Mouse (Mus musculus) embryonic facial prominence, embryonic 10.5 days (tissue): Measurements from ENCODE around the gene Anapc11. TPM values are rescaled to one million over a fixed set of nuclear protein-coding genes. Genes with fewer than 3 reads are reported as not detected.

Source experiments
- DNase-seq: peaks from one replicate; pipeline ENCODE4 v3.0.0-alpha.2; 2017; ENCODE audit warnings: low spot score
- H3K27ac ChIP-seq: fragments of 300-500 bp; sonication (generic); replicated peaks from 2 replicates; pipeline ENCODE4 v1.5.1; 2016; ENCODE audit warnings: mild to moderate bottlenecking
- H3K27me3 ChIP-seq: fragments of 300-500 bp; sonication (generic); replicated peaks from 2 replicates; pipeline ENCODE4 v1.6.1; 2016; ENCODE audit warnings: low read depth, mild to moderate bottlenecking; ENCODE audit not compliant: poor library complexity, severe bottlenecking
- H3K36me3 ChIP-seq: fragments of 300-500 bp; sonication (generic); replicated peaks from 2 replicates; pipeline ENCODE4 v1.6.1; 2016; ENCODE audit warnings: mild to moderate bottlenecking, moderate library complexity
- H3K4me1 ChIP-seq: fragments of 300-500 bp; sonication (generic); 2 replicates; pipeline ENCODE4 v1.6.1; 2016
- H3K4me3 ChIP-seq: fragments of 300-500 bp; sonication (generic); 2 replicates; pipeline ENCODE4 v1.5.1; 2016; ENCODE audit warnings: mild to moderate bottlenecking, moderate library complexity
- H3K9me3 ChIP-seq: fragments of 300-500 bp; sonication (generic); 2 replicates; pipeline ENCODE4 v1.6.1; 2016; ENCODE audit warnings: mild to moderate bottlenecking
- WGBS: fragments of 180-500 bp; shearing (Covaris S2); methylation state at CpG from one replicate; pipeline ENCODE4 v1.1.7; 2016; 5-methylcytosine and 5-hydroxymethylcytosine counted together
- polyA plus RNA-seq: library from polyadenylated mRNA; unstranded; fragments of >200 nt; fragmentation: Nextera tagmentation; extraction: Ambion mirVana; gene quantifications from 2 replicates; pipeline ENCODE4 v1.2.1, GENCODE M21; 2016

Gene Anapc11
- polyA plus RNA-seq, 1 experiment from 2014 or later = 198 TPM

- no peak for DNase-seq
- H3K27me3 ChIP-seq = no peaks in the 10 kb centered on the region
- peaks cover 55% of the 10 kb centered on the region for H3K36me3 ChIP-seq
- H3K9me3 ChIP-seq = no peaks in the 10 kb centered on the region
- peak overlapping the region; percentile 14; the same call in 1 of the 2 replicates for H3K4me3 ChIP-seq
- no peak overlapping the region for H3K27ac ChIP-seq
- H3K4me1 ChIP-seq = peaks cover 56% of the 10 kb centered on the region
- WGBS = 85% methylated on average over 22 of the region's 22 CpGs
Measured at GRCm38 (mm10) chr11:120627468-120628300, 29.5 kb downstream of the Anapc11 start.

DNA sequence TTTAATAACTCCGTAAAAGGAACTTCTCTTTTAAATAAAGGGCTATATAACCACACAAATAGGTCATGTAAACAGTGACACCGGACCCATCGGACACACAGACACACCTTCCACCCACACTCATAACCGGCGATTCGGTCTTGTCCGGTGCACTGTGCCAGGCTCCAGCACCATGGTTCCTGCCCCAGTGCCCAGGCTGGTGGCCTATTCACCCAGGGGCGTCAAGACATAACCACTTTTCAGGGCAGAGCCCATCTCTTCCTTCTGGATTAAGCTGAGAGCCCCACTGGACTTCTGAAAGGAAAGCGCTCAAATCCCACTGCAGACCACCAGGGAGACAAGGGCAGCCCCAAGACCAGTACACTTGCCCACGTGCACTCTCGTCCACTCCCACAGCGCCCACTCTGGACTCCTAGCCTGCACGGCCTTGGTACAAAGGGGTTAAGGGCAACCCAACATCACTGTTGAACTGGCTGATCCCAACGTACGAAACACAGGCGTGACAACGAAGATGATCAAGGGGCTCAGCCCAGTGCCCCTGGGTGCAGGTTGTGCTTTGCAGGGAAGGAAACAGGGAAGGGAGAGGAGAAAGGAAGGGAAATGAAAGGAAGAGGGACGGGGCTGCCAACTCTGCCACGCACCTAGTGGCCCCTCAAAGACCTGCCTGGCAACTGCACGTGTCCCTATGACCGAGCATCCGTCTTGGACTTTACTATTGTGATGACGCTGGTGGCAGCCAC is 30.6 kb downstream of the Anapc11 start:
- H3K4me3 ChIP-seq = peak overlapping the region; percentile 99; the same call in 1 of the 2 replicates
- no peak for DNase-seq
- no peak overlapping the region for H3K27ac ChIP-seq
- H3K36me3 ChIP-seq = peaks cover 47% of the 10 kb centered on the region
- 95% methylated on average over 23 of the region's 23 CpGs for WGBS
- H3K27me3 ChIP-seq = no peaks in the 10 kb centered on the region
- peaks cover 55% of the 10 kb centered on the region for H3K4me1 ChIP-seq
- H3K9me3 ChIP-seq = no peaks in the 10 kb centered on the region

DNA sequence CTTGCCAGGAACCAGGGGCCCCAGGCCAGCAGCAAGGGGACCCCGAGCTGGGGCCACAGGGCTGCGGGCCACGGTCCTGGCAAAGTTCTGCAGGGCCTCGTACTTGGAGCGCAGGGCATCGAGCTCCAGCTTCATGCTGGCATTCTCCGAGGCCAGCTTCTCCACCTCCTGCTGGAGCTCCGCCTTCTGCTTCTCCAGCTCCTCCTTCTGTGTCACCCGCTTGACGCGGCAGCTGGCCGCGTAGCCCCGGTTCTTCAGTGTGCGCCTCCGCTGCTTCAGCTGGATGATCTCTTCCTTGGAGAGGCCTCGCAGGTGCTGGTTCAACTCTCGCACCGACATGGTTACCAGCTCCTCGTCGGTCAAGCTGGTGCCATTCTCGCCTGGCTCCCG is 31.1 kb downstream of the Anapc11 start:
- 78% methylated on average over 23 of the region's 23 CpGs for WGBS
- Histone ChIP-seq H3K9me3 (no peaks in the 10 kb centered on the region), H3K36me3 (peaks cover 47% of the 10 kb centered on the region), H3K4me1 (peaks cover 52% of the 10 kb centered on the region), H3K27me3 (no peaks in the 10 kb centered on the region), H3K27ac (peak overlapping the region; percentile 42; the same call in 1 of the 2 replicates), H3K4me3 (peak overlapping the region; percentile 99)
- no peak for DNase-seq

DNA sequence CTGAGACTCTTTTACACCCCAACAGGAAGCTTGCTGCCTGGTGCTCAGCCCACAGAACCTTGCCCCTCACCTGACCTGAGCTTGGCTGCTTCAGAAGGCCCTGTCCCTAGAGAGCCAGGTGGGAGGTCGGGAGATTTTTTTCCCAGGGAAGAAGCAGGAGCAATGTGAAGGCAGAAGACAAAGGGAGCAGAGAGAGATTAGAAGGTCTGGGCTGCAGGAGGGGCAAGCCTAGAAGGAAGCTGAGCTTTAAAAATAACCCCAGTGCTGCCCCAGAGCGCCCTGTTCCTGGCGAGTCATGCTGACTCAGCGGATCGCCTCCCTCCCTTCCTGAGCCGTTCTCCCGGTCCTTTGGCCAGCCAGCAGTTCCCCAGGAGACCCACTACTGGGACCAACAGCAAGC is 31.7 kb downstream of the Anapc11 start:
- H3K36me3 ChIP-seq = peaks cover 47% of the 10 kb centered on the region
- no peaks in the 10 kb centered on the region for H3K27me3 ChIP-seq
- H3K4me1 ChIP-seq = peaks cover 48% of the 10 kb centered on the region
- peak overlapping the region; percentile 99 for H3K4me3 ChIP-seq
- DNase-seq = no peak
- no peaks in the 10 kb centered on the region for H3K9me3 ChIP-seq
- 38% methylated on average over 7 of the region's 7 CpGs for WGBS
- H3K27ac ChIP-seq = peak overlapping the region; percentile 42

- Histone ChIP-seq H3K27ac (peak overlapping the region; percentile 42), H3K27me3 (no peaks in the 10 kb centered on the region), H3K4me1 (peaks cover 43% of the 10 kb centered on the region), H3K4me3 (peak overlapping the region; percentile 99), H3K36me3 (peaks cover 45% of the 10 kb centered on the region), H3K9me3 (no peaks in the 10 kb centered on the region)
- DNase-seq = no peak
- WGBS = 44% methylated on average over 5 of the region's 5 CpGs
Measured at GRCm38 (mm10) chr11:120630401-120630871, 32.2 kb downstream of the Anapc11 start.

- Histone ChIP-seq H3K27me3 (no peaks in the 10 kb centered on the region), H3K9me3 (no peaks in the 10 kb centered on the region), H3K4me3 (peak overlapping the region; percentile 99), H3K27ac (peak overlapping the region; percentile 42), H3K4me1 (peaks cover 39% of the 10 kb centered on the region), H3K36me3 (peaks cover 41% of the 10 kb centered on the region)
- 49% methylated on average over 7 of the region's 7 CpGs for WGBS
- DNase-seq = no peak
Measured at GRCm38 (mm10) chr11:120630881-120631725, 32.9 kb downstream of the Anapc11 start.

GRCm38 (mm10) chr11:120631726-120632448 is 33.7 kb downstream of the Anapc11 start:
- no peak for DNase-seq
- WGBS = 71% methylated on average over 4 of the region's 4 CpGs
- Histone ChIP-seq H3K27ac (peak overlapping the region; percentile 97), H3K4me3 (peak overlapping the region; percentile 99), H3K9me3 (no peaks in the 10 kb centered on the region), H3K36me3 (peaks cover 34% of the 10 kb centered on the region), H3K4me1 (peaks cover 39% of the 10 kb centered on the region), H3K27me3 (no peaks in the 10 kb centered on the region)

GRCm38 (mm10) chr11:120632559-120633519 is 34.6 kb downstream of the Anapc11 start:
- H3K36me3 ChIP-seq = peaks cover 24% of the 10 kb centered on the region
- peak overlapping the region; percentile 99 for H3K4me3 ChIP-seq
- no peaks in the 10 kb centered on the region for H3K27me3 ChIP-seq
- DNase-seq = peak; percentile 78
- WGBS = under 1% methylated on average over 116 of the region's 116 CpGs
- H3K4me1 ChIP-seq = peaks cover 39% of the 10 kb centered on the region
- peak overlapping the region; percentile 97 for H3K27ac ChIP-seq
- H3K9me3 ChIP-seq = no peaks in the 10 kb centered on the region

- 11% methylated on average over 58 of the region's 58 CpGs for WGBS
- H3K4me3 ChIP-seq = peak within 1 kb of the TSS; percentile 99
- peak within 1 kb of the TSS; percentile 97 for H3K27ac ChIP-seq
- no peaks in the 10 kb centered on the region for H3K27me3 ChIP-seq
- H3K9me3 ChIP-seq = no peaks in the 10 kb centered on the region
- peak; percentile 97 for DNase-seq
- peaks cover 39% of the 10 kb centered on the region for H3K4me1 ChIP-seq
- H3K36me3 ChIP-seq = peaks cover 18% of the 10 kb centered on the region
Measured at GRCm38 (mm10) chr11:120633520-120634343, 35.5 kb downstream of the Anapc11 start, which contains the start of gene Mafg. Mafg (minus strand) TSS chr11:120633600.

DNA sequence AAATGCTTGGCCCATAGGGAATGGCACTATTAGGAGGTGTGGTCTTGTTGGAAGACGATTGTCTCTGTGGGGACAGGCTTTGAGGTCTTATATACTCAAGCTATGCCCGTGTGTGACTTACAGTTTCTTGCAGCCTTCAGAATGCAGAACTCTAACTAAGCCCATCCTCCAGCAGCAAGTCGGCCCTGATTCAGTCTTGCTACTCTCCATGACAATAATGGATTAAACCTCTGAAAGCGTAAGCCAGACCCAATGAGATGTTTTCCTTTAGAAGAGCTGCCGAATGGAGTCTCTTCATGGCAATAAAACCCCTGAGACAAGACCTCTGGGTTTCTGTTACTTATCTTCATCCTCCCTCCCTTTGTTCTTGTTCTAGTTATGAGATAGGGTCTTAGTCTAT is 36.6 kb downstream of the Anapc11 start:
- WGBS = 84% methylated on average over 5 of the region's 5 CpGs
- DNase-seq = no peak
- Histone ChIP-seq H3K36me3 (peaks cover 7% of the 10 kb centered on the region), H3K4me3 (no peak overlapping the region), H3K27ac (no peak overlapping the region), H3K4me1 (peaks cover 32% of the 10 kb centered on the region), H3K9me3 (no peaks in the 10 kb centered on the region), H3K27me3 (no peaks in the 10 kb centered on the region)
